Mouse (Mus musculus) G1E (cell line): ENCODE data around the gene Grik4. TPM values are rescaled to one million over a fixed set of nuclear protein-coding genes. Genes with fewer than 3 reads are reported as not detected.

Experiments
- ATAC-seq: 2 replicates; pipeline ENCODE4 v1.8.0; 2016; ENCODE audit warnings: mild to moderate bottlenecking; ENCODE audit not compliant: insufficient number of reproducible peaks, poor library complexity, low FRiP score, severe bottlenecking; ENCODE audit errors: extremely low read depth
- DNase-seq: peaks from one replicate; pipeline ENCODE4 v3.0.0; 2012; ENCODE audit warnings: low spot score
- H3K27me3 ChIP-seq: 2 replicates; pipeline ENCODE4 v1.6.1; 2012; ENCODE audit warnings: mild to moderate bottlenecking, low read length, inconsistent platforms; ENCODE audit not compliant: insufficient read depth
- H3K36me3 ChIP-seq: replicated peaks from 2 replicates; pipeline ENCODE3; 2012; ENCODE audit warnings: mild to moderate bottlenecking, inconsistent platforms
- H3K4me1 ChIP-seq: 2 replicates; pipeline ENCODE4 v1.6.1; 2012; ENCODE audit warnings: low read depth, low read length, inconsistent platforms, mixed read lengths; ENCODE audit not compliant: insufficient read depth
- H3K4me3 ChIP-seq: 2 replicates; pipeline ENCODE4 v1.5.1; 2012; ENCODE audit warnings: low read depth, mild to moderate bottlenecking, inconsistent platforms, low read length, moderate library complexity, mixed read lengths
- H3K9me3 ChIP-seq: replicated peaks from 2 replicates; pipeline ENCODE4 v1.6.1; 2012; ENCODE audit warnings: inconsistent platforms
- CTCF ChIP-seq: IDR thresholded peaks from 2 replicates; pipeline ENCODE4 v1.5.1; 2012; ENCODE audit warnings: low read depth, low read length, inconsistent platforms, mixed read lengths
- GATA1 ChIP-seq: IDR thresholded peaks from 2 replicates; pipeline ENCODE4 v1.6.1; 2012; ENCODE audit warnings: borderline replicate concordance, low read length, inconsistent platforms, mixed read lengths
- GATA2 ChIP-seq: IDR thresholded peaks from 2 replicates; pipeline ENCODE4 v1.6.1; 2012; ENCODE audit warnings: low read depth, low read length, inconsistent platforms, borderline replicate concordance
- POLR2AphosphoS5 ChIP-seq: IDR thresholded peaks from 2 replicates; pipeline ENCODE4 v1.6.1; 2012; ENCODE audit warnings: low read depth, low read length, inconsistent platforms; ENCODE audit not compliant: insufficient replicate concordance
- TAL1 ChIP-seq: conservative IDR thresholded peaks from 2 replicates; pipeline ENCODE4 v1.6.1; 2012; ENCODE audit warnings: low read depth, low read length, inconsistent platforms, mixed read lengths
- polyA plus RNA-seq: library from polyadenylated mRNA; stranded (reverse); fragments of >175 nt; gene quantifications from 2 replicates; pipeline ENCODE4 v1.2.3, GENCODE M21; 2012
- total RNA-seq, 2 experiments: library from RNA; stranded (forward) in 1 of 2; stranded (reverse) in 1 of 2; fragments of 200-1000 nt in 1 of 2; fragments of >200 nt in 1 of 2; fragmentation: Nextera tagmentation in 1 of 2; gene quantifications; 2 replicates each; pipeline ENCODE4 v1.2.3; 2014 to 2017

Gene Grik4
- total and polyA plus RNA-seq, 3 experiments, result under 0.01 TPM; not detected in 2

DNA sequence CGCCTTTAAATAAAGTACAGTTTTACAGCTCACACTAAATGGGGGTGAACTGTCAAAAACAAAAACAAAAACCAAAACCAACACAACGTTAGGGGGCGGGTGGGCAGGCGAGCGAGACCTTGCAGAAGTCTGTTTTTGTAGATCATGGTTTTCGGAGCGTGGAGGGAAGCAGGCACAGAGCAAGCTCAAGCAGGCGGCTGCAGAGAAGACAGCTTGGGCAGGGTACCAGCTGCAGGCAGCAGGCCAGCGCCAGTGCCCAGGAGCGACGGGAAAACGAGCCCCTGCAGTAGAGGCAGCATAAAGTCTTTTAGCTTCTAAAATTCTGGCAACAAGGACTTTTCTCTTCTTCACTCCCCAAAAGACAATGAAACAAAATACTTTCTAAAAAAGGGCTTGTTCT lies 20.1 kb upstream of the Grik4 start:
- TF ChIP-seq TAL1 (no peak), GATA1 (no peak), POLR2AphosphoS5 (no peak), GATA2 (no peak), CTCF (no peak)
- Histone ChIP-seq H3K36me3 (peaks cover 43% of the 10 kb centered on the region), H3K27me3 (no peaks in the 10 kb centered on the region), H3K4me1 (no peaks in the 10 kb centered on the region), H3K9me3 (no peaks in the 10 kb centered on the region), H3K4me3 (no peak overlapping the region)
- no peak for ATAC-seq
- no peak for DNase-seq

GRCm38 (mm10) chr9:42962506-42962905 lies 18.2 kb upstream of the Grik4 start:
- Histone ChIP-seq H3K4me3 (no peak overlapping the region), H3K27me3 (peaks cover 4% of the 10 kb centered on the region; the same call in 1 of the 2 replicates), H3K4me1 (no peaks in the 10 kb centered on the region), H3K36me3 (peaks cover 26% of the 10 kb centered on the region), H3K9me3 (no peaks in the 10 kb centered on the region)
- DNase-seq, result no peak
- no peak for ATAC-seq
- TF ChIP-seq CTCF (no peak), POLR2AphosphoS5 (no peak), GATA1 (no peak), GATA2 (no peak), TAL1 (no peak)

GRCm38 (mm10) chr9:42958401-42958800 lies 14.1 kb upstream of the Grik4 start:
- Histone ChIP-seq H3K4me3 (no peak overlapping the region), H3K4me1 (no peaks in the 10 kb centered on the region), H3K9me3 (peaks cover 4% of the 10 kb centered on the region; the same call in 1 of the 2 replicates), H3K27me3 (peaks cover 14% of the 10 kb centered on the region; the same call in 1 of the 2 replicates), H3K36me3 (peaks cover 6% of the 10 kb centered on the region)
- TF ChIP-seq TAL1, result no peak
- no peak for TF ChIP-seq GATA1
- no peak for TF ChIP-seq POLR2AphosphoS5
- no peak for TF ChIP-seq GATA2
- TF ChIP-seq CTCF, result no peak
- ATAC-seq, result no peak
- no peak for DNase-seq

DNA sequence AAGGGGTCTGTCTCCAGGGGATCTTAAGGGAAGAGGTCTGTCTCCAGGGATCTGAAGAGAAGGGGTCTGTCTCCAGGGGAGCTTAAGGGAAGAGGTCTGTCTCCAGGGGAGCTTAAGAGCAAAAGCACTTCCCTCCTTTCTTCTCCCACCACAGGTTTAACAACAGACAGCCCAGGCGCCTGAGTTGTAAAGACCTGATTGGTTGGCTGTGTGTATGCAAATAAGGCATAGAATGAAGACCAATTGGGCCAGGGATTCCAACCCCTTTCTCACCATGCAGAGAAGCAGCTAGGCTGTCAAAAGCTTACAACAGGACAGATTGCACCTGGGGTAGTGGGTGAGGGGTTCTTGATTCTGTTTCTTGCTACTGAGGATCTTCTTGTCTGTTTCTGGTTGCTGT lies 4.1 kb upstream of the Grik4 start:
- ATAC-seq (no peak), DNase-seq (no peak)
- Histone ChIP-seq H3K27me3 (peaks cover 26% of the 10 kb centered on the region), H3K9me3 (peaks cover 13% of the 10 kb centered on the region), H3K4me3 (no peak overlapping the region), H3K36me3 (no peaks in the 10 kb centered on the region), H3K4me1 (peaks cover 3% of the 10 kb centered on the region; the same call in 1 of the 2 replicates)
- TF ChIP-seq TAL1, result no peak
- TF ChIP-seq GATA2, result no peak

DNA sequence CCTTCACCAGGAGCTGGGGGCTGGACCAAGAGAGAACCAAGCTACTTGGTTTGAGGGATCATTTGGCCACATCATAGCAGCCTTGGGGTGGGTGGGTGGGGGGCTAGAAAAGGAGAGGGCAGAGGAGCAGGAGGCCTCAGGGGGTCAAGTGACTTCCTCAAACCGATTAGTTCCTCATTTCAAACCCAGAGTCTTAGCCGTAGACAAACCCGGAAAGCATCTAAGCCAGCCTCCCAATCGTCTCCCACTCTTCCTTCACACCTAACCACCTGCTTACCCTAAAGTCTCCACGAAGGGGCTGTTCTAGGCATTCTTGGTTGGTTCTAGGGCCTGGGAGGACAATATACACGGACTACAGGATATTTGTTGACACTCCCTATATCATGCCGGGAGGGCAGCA lies 881 bp upstream of the Grik4 start:
- peaks cover 32% of the 10 kb centered on the region for H3K27me3 ChIP-seq
- no peak overlapping the region for H3K4me3 ChIP-seq
- H3K4me1 ChIP-seq, result peaks cover 3% of the 10 kb centered on the region; the same call in 1 of the 2 replicates
- TF ChIP-seq GATA1 (no peak), GATA2 (no peak), POLR2AphosphoS5 (no peak), CTCF (no peak), TAL1 (no peak)
- peak; percentile 31 for DNase-seq
- no peak for ATAC-seq
- H3K9me3 ChIP-seq, result peaks cover 13% of the 10 kb centered on the region
- H3K36me3 ChIP-seq, result no peaks in the 10 kb centered on the region

- Histone ChIP-seq H3K4me3 (no peak overlapping the region; the same call in 1 of the 2 replicates), H3K9me3 (peaks cover 13% of the 10 kb centered on the region), H3K36me3 (no peaks in the 10 kb centered on the region), H3K4me1 (peaks cover 3% of the 10 kb centered on the region; the same call in 1 of the 2 replicates), H3K27me3 (peaks cover 32% of the 10 kb centered on the region)
- ATAC-seq (no peak), DNase-seq (peak; percentile 15)
- TF ChIP-seq GATA2 (no peak), TAL1 (no peak), CTCF (no peak), GATA1 (no peak), POLR2AphosphoS5 (no peak)
These were observed 278 bp upstream of the Grik4 start for GRCm38 (mm10) chr9:42944536-42945006.

DNA sequence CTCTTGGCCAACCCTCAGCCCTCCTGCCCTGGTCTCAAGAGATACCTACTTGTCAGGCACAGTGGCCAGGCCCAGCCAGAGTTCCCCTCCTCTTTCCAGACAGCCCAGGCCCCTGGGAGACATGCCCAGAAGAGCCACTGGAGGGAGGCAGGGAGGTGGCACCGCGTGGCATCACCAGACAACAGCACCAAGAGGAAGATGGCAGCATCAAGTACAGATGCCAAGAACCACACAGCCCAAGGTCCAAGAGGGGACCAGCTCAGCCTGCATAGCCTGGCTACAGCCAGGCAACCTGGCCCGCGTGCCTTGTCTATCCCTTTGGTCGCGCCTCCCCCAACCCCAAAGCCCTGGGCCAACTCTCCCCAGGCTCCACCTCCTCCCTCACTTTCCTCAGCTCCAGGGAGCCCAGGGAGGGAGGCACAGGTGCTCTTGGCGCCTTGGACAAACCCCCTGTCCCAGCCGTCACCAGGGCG lies 1.2 kb downstream of the Grik4 start:
- DNase-seq, result no peak
- Histone ChIP-seq H3K27me3 (peaks cover 35% of the 10 kb centered on the region), H3K9me3 (peaks cover 13% of the 10 kb centered on the region), H3K4me1 (peaks cover 3% of the 10 kb centered on the region; the same call in 1 of the 2 replicates), H3K4me3 (no peak overlapping the region), H3K36me3 (no peaks in the 10 kb centered on the region)
- no peak for ATAC-seq
- TF ChIP-seq POLR2AphosphoS5 (no peak), GATA2 (no peak), TAL1 (no peak), GATA1 (no peak), CTCF (no peak)
